Mouse (Mus musculus) thymus, adult 2 months (tissue): ENCODE measurements around the gene Gm10959. TPM values are rescaled to one million over a fixed set of nuclear protein-coding genes. Genes with fewer than 3 reads are reported as not detected.

ENCODE experiments used
- DNase-seq: peaks from one replicate; pipeline ENCODE4 v3.0.0; 2021
- H3K27ac ChIP-seq: fragments of 200-500 bp; 2 replicates; pipeline ENCODE4 v1.5.1; 2012; ENCODE audit warnings: low read length, control low read depth; ENCODE audit not compliant: control insufficient read depth, insufficient read depth
- H3K27me3 ChIP-seq: fragments of 200-500 bp; 2 replicates; pipeline ENCODE4 v1.6.1; 2012; ENCODE audit warnings: mild to moderate bottlenecking, low read length, moderate library complexity, mixed read lengths; ENCODE audit not compliant: control insufficient read depth, insufficient read depth
- H3K36me3 ChIP-seq: fragments of 200-500 bp; 2 replicates; pipeline ENCODE4 v1.6.1; 2012; ENCODE audit warnings: mild to moderate bottlenecking, low read length, moderate library complexity; ENCODE audit not compliant: control insufficient read depth, insufficient read depth
- H3K4me1 ChIP-seq: fragments of 200-500 bp; replicated peaks from 2 replicates; pipeline ENCODE4 v1.6.1; 2012; ENCODE audit warnings: low read length; ENCODE audit not compliant: control insufficient read depth, insufficient read depth
- H3K4me3 ChIP-seq: fragments of 200-500 bp; 2 replicates; pipeline ENCODE4 v1.5.1; 2012; ENCODE audit warnings: mild to moderate bottlenecking, low read length, control low read depth, moderate library complexity; ENCODE audit not compliant: control insufficient read depth, insufficient read depth
- CTCF ChIP-seq: fragments of 200-500 bp; IDR thresholded peaks from 2 replicates; pipeline ENCODE4 v1.5.1; 2012; ENCODE audit warnings: mild to moderate bottlenecking, control low read depth, low read length, moderate library complexity, borderline replicate concordance; ENCODE audit not compliant: control insufficient read depth, poor library complexity, insufficient read depth; ENCODE audit errors: extremely low read depth
- POLR2A ChIP-seq: fragments of 200-500 bp; IDR thresholded peaks from 2 replicates; pipeline ENCODE4 v1.6.1; 2012; ENCODE audit warnings: mild to moderate bottlenecking, low read length, control low read depth, moderate library complexity; ENCODE audit not compliant: control insufficient read depth, poor library complexity, insufficient read depth; ENCODE audit errors: extremely low read depth
- WGBS: fragments of 180-500 bp; shearing (Covaris S2); methylation state at CpG from one replicate; pipeline ENCODE4 v1.1.7; 2018; 5-methylcytosine and 5-hydroxymethylcytosine counted together
- polyA plus RNA-seq: library from polyadenylated mRNA; depleted of rRNA; stranded (reverse); fragments of >200 nt; gene quantifications from 2 replicates; pipeline ENCODE4 v1.2.3, GENCODE M21; 2012

The Gm10959 gene
- polyA plus RNA-seq, 1 experiment, result not detected

- 93% methylated on average over 1 of the region's 1 CpGs for WGBS
- TF ChIP-seq POLR2A (no peak), CTCF (no peak)
These were observed 13.3 kb upstream of the Gm10959 start for GRCm38 (mm10) chr3:122932466-122932865.

DNA sequence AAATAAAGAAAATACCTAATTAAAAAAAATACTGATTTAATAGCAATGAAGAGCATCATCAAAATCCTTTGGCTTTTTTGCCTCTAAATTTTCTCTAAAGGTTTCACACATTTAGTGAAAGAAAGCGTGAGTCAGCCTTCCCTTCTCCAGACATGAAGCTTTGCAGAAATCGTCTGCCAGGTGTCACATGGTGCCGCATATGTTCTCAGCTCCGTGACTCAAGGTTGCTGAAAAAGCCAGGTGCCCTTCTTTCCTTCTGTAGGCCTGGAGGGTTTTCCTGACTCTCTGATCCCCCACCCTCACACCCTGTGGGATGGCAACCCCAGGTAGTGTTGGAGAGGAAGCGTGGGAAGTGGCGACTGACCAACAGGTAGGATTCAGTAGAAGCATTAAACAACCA is 10.6 kb upstream of the Gm10959 start:
- Histone ChIP-seq H3K36me3 (no peaks in the 10 kb centered on the region), H3K27ac (no peak overlapping the region), H3K27me3 (no peaks in the 10 kb centered on the region), H3K4me1 (no peaks in the 10 kb centered on the region), H3K4me3 (no peak overlapping the region)
- 96% methylated on average over 6 of the region's 6 CpGs for WGBS
- TF ChIP-seq POLR2A (no peak), CTCF (no peak)
- DNase-seq, result no peak

More at GRCm38 (mm10) chr3:122932466-122932865, 13.3 kb upstream of the Gm10959 start:
- Histone ChIP-seq H3K36me3 (no peaks in the 10 kb centered on the region), H3K27me3 (no peaks in the 10 kb centered on the region), H3K27ac (no peak overlapping the region), H3K4me1 (no peaks in the 10 kb centered on the region), H3K4me3 (no peak overlapping the region)
- no peak for DNase-seq

GRCm38 (mm10) chr3:122924009-122924914 is 5.1 kb upstream of the Gm10959 start, which contains the start of gene 1810037I17Rik:
Gene 1810037I17Rik, plus strand, starts transcription at chr3:122924203.
- no peaks in the 10 kb centered on the region for H3K4me1 ChIP-seq
- TF ChIP-seq POLR2A (0 out of 2 replicates have a peak, but pooled peaks have one; percentile 33), CTCF (peak; percentile 43; the same call in 1 of the 2 replicates)
- H3K36me3 ChIP-seq, result no peaks in the 10 kb centered on the region
- peak within 1 kb of the TSS; percentile 71; the same call in 1 of the 2 replicates for H3K27ac ChIP-seq
- H3K27me3 ChIP-seq, result no peaks in the 10 kb centered on the region
- peak; percentile 96 for DNase-seq
- under 1% methylated on average over 68 of the region's 68 CpGs for WGBS
- peak within 1 kb of the TSS; percentile 78 for H3K4me3 ChIP-seq

DNA sequence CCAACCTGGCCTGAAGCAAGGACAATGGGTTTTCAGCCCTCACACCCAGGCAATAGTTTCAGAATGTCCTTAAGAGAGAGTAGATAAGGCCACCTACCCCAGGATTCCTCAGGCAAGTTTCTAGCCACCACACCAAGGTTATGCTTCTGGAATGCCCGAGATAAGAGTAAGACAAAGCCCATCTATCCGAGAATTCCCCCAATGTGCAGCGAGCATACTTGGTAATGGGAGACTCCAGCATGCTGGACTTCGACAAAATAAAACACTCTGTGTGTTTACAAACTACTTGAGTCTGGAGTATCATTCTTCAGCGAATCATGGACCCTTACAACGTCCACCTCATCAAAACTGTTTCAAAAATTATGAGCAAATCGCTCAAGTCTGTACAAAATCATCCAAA is 4.0 kb upstream of the Gm10959 start:
- Histone ChIP-seq H3K36me3 (no peaks in the 10 kb centered on the region), H3K27me3 (no peaks in the 10 kb centered on the region), H3K4me1 (no peaks in the 10 kb centered on the region), H3K4me3 (no peak overlapping the region), H3K27ac (no peak overlapping the region)
- no peak for TF ChIP-seq CTCF
- TF ChIP-seq POLR2A, result no peak
- DNase-seq, result no peak
- WGBS, result 87% methylated on average over 7 of the region's 7 CpGs

GRCm38 (mm10) chr3:122921676-122922527 is 2.7 kb upstream of the Gm10959 start:
- 93% methylated on average over 8 of the region's 8 CpGs for whole genome bisulfite sequencing
- Histone ChIP-seq H3K27ac (no peak overlapping the region), H3K36me3 (no peaks in the 10 kb centered on the region), H3K4me1 (no peaks in the 10 kb centered on the region), H3K4me3 (no peak overlapping the region), H3K27me3 (no peaks in the 10 kb centered on the region)
- DNase-seq, result no peak
- TF ChIP-seq POLR2A (no peak), CTCF (no peak)
